Mouse (Mus musculus) skeletal muscle tissue, adult 2 months (tissue): ENCODE measurements around the gene Ntn1.

Experiments used
- DNase-seq: peaks from one replicate; pipeline ENCODE4 v3.0.0-alpha.2; 2012; ENCODE audit warnings: low read depth, low spot score

Gene Ntn1

GRCm38 (mm10) chr11:68215206-68215912 is 185.3 kb downstream of the Ntn1 start:
- DNase-seq = no peak

- DNase-seq = no peak
Observed at GRCm38 (mm10) chr11:68214496-68215205, 186.0 kb downstream of the Ntn1 start.

DNA sequence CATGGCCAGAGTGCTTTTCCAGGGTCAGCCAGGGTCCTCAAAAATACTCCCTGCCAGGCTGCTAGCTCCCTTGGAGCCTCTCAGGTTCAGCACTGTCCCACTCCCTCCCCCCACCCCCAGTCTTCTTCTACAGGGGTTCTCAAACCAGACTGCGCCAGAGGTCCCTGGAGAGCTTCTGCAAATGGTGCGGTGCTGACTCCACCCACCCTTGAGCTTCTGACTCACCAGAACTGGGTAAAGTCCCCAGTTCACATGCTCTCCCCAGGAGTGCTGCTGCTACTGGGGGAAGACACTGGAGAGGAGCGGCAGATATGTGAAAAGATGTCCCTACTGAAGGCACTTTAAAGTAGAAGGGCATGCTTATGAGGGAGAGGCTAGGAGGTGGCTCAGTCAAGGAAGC is 186.7 kb downstream of the Ntn1 start:
- no peak for DNase-seq

- no peak for DNase-seq
Observed at GRCm38 (mm10) chr11:68211924-68212578, 188.6 kb downstream of the Ntn1 start.

DNA sequence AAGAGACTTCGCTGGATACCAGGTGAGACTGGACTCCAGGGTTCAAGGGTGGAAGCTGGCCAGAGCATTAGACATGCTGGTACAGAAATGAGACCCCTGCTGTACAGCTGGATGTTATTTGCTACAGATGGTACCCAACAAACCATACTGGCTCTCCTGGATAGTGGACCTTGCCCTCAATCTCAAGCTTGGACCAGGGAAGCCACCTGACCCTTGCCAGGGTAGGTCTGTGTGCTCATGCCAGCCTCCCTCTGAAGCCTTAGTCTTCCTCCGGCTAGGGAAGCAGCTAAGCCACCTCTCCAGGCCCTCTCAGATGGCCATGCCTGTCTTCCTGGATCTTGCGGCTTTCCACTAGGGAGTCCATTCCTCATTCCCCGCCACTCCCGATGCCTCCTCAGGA is 189.9 kb downstream of the Ntn1 start:
- no peak for DNase-seq

- no peak for DNase-seq
Observed at GRCm38 (mm10) chr11:68209506-68209905, 191.1 kb downstream of the Ntn1 start.

- DNase-seq = no peak
Observed at GRCm38 (mm10) chr11:68208582-68208981, 192.0 kb downstream of the Ntn1 start.

DNA sequence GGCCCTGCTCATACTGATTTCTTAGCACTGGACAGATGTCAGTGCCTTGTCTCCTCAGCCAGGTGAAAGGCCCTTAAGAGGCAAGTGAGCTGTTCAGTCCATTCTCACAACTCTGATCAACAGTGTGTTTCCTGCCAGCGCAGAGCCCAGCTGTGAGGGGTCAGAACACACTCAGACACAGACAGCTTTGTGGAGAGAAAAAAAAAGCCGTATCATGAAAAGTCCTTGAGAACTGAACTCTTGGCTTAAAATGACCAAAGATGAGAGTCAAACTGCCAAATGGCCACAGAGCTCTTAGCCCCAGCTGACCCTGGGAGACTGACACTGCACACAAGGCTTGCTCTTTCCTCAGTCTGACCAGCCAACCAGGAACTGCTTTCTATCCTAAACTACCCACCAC is 192.6 kb downstream of the Ntn1 start:
- DNase-seq = no peak

GRCm38 (mm10) chr11:68205572-68206229 is 194.9 kb downstream of the Ntn1 start:
- DNase-seq = no peak

- DNase-seq = no peak
Observed at GRCm38 (mm10) chr11:68204407-68204806, 196.2 kb downstream of the Ntn1 start.

GRCm38 (mm10) chr11:68203658-68204315 is 196.8 kb downstream of the Ntn1 start:
- no peak for DNase-seq

DNA sequence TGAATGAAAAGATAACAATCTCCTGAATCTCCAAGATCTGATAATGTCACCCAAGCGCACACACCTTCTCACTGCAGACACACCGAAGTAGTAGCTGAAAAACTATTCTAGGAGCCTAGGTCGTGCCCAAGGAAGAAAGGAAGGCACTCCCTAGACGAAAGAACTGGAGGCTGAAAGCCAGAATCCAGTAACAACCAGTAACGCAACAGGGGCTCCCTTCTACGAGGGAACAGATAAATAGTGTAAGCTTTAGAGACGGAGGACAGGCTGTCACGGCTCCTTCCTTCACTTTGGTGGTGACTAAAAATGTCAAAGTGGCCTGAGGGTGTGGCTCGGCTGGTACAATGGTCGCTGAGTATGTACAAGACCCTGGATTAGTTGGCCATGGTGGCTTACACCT is 198.1 kb downstream of the Ntn1 start:
- DNase-seq = no peak

GRCm38 (mm10) chr11:68201811-68202459 is 198.7 kb downstream of the Ntn1 start:
- no peak for DNase-seq

GRCm38 (mm10) chr11:68201063-68201462 is 199.6 kb downstream of the Ntn1 start:
- no peak for DNase-seq

- DNase-seq = no peak
Observed at GRCm38 (mm10) chr11:68200500-68200899, 200.1 kb downstream of the Ntn1 start.

GRCm38 (mm10) chr11:68199801-68200423 is 200.7 kb downstream of the Ntn1 start:
- no peak for DNase-seq

DNA sequence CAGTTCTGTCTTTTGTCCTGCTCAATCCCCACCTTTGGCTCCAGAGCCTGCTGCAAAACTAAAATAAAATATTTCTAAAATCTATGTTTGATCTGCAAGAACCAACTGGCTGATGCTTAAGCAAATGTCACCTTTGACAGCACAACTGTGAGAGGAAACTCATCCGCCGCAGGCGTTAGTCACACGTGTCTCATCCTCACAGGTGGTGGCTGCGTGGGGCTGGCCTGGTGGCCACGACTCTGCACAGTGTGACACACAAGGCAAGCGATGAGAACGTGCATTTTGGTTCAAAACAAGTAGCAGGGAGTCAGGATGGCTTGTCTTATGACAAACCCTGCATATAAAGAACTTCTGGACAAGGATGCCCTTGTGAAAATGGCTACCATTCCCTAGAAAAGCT is 201.5 kb downstream of the Ntn1 start:
- no peak for DNase-seq

- DNase-seq = no peak
Observed at GRCm38 (mm10) chr11:68198696-68199095, 201.9 kb downstream of the Ntn1 start.

DNA sequence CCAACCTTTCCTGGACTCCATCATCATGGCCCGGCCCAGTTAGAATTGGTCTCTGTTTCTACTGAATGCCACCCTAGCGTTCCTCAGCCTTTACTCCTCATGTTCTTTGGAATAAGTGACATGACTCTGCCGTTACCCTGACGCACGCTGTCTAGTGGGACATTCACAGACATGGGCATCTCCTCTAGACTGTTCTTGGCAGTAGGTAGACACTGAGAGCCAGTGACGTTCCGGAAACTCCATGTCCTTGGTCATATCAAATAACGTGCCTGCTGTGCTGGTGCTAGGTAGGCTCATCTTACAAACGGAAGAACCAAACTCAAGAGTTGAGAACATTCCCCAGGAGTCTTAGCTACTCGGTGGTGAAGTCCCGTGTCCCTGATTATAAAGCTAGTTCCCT is 203.2 kb downstream of the Ntn1 start:
- DNase-seq = peak; percentile 79

DNA sequence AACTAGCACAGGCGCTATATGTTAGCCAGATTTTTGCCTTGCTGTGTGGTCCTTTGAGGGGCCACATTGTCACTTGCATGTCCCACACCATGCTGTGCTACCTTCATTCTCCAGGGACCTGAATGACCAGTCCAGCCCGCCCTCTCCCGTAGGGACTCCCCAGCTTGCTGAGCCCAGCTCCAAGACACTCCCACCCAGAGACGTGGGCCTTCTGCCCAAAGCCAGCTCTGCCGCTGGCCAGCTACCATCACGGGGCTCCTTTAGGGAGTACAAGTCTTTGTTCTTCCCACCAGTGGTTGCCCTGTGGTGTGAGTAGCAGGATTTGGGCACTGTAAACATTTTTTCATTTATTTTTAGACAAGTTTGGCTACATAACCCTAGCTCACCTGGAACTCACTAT is 204.1 kb downstream of the Ntn1 start:
- no peak for DNase-seq

DNA sequence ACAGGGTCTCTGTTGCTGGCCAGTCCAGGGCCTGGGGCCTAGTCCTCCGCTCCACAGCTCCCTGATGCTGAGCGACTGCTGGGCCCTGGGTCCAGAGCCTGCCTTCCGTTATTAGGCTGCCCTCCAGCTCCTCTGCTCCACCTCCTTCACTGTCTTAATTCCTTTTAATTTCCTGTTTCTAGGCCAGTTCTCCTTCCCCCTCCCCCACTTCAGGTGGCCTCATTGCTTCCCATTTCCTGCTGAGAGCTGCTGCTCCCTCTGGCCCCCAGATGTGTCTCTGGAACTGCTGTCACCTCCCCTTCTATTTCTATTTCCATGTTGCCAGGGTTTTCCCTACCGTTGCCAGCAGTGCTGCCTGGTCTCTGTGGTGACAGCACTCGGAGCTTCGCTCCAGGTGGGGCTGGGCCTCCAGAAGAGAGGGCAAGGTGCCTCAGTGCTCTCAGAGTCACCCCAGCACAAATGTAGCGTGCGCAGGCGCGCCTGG is 204.9 kb downstream of the Ntn1 start:
- no peak for DNase-seq
